Mouse (Mus musculus): ENCODE data around the gene Zfp990.
"Not testable (repeated sequence)": the region's sequence is repeated elsewhere in the genome, so short reads cannot be mapped to it uniquely, and the experiment has no call there.

Gene Zfp990

GRCm38 (mm10) chr4:145510459-145510858 is at the start of gene Zfp990:
Gene Zfp990, plus strand, starts transcription at chr4:145510759.
- in situ Hi-C loops (cut with MboI; ENCODE audit: low sequenced_read_pairs) = not testable (repeated sequence)

- in situ Hi-C loops (cut with MboI; ENCODE audit: low sequenced_read_pairs) = not testable (repeated sequence)
Observed at GRCm38 (mm10) chr4:145463553-145464253, 46.9 kb upstream of the Zfp990 start.

- in situ Hi-C loops (cut with MboI; ENCODE audit: low sequenced_read_pairs) = no loop called here
Observed at GRCm38 (mm10) chr4:145478128-145478527, 32.4 kb upstream of the Zfp990 start.

GRCm38 (mm10) chr4:145480699-145481098 is 29.9 kb upstream of the Zfp990 start:
- in situ Hi-C loops (cut with MboI; ENCODE audit: low sequenced_read_pairs) = not testable (repeated sequence)

GRCm38 (mm10) chr4:145489396-145489795 is 21.2 kb upstream of the Zfp990 start:
- in situ Hi-C loops (cut with MboI; ENCODE audit: low sequenced_read_pairs) = no loop called here

- in situ Hi-C loops (cut with MboI; ENCODE audit: low sequenced_read_pairs) = no loop called here
Observed at GRCm38 (mm10) chr4:145492132-145492531, 18.4 kb upstream of the Zfp990 start.

- in situ Hi-C loops (cut with MboI; ENCODE audit: low sequenced_read_pairs) = not testable (repeated sequence)
Observed at GRCm38 (mm10) chr4:145493316-145493715, 17.2 kb upstream of the Zfp990 start.

DNA sequence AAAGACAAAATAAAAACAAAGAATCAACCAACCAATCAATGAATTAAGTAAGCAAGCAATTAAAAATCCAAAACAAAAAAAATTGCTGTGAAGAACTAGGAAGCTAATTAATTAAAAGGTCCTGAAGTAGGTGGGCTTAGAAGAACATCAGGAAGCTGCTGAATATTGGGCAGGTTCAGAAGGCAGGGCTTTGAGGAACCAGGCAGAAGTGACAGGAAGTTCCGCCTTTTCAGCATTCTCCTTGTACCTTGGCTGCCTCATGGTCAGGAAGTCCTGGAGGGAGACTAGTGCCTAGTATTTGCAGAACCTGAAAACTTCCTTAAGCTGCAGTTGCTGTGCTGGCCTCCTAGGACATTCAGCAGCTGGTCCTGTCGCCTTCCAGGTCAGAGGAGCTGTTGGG is 4.1 kb downstream of the Zfp990 start:
- in situ Hi-C loops (cut with MboI; ENCODE audit: low sequenced_read_pairs) = not testable (repeated sequence)

GRCm38 (mm10) chr4:145515776-145516565 is 5.4 kb downstream of the Zfp990 start:
- in situ Hi-C loops (cut with MboI; ENCODE audit: low sequenced_read_pairs) = not testable (repeated sequence)

GRCm38 (mm10) chr4:145517391-145517790 is 6.8 kb downstream of the Zfp990 start:
- in situ Hi-C loops (cut with MboI; ENCODE audit: low sequenced_read_pairs) = not testable (repeated sequence)

DNA sequence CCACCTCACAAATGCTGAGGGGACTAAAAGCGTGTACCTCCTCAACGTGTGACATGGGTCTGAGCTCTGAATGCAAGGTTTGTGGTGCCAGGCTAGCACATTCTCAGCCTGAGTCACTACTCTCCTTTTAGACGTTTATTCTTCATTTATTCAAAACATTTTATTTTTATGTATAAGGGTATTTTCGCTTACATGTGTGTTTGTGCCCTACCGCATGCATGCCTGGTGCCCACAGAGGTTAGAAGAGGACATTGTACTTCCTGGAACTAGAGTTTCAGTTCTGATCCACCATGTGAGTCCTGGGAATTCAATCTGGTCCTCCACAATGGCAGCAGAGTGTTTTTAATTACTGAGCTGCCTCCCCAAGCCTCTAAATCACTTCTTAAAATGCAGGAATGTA is 33.3 kb downstream of the Zfp990 start:
- in situ Hi-C loops (cut with MboI; ENCODE audit: low sequenced_read_pairs) = loop anchor here (25.0 kb wide), 1 partner anchor 1793 kb away; no protein-coding TSS in a partner anchor

GRCm38 (mm10) chr4:145545106-145545505 is 34.5 kb downstream of the Zfp990 start:
- in situ Hi-C loops (cut with MboI; ENCODE audit: low sequenced_read_pairs) = loop anchor here (25.0 kb wide), 1 partner anchor 1792 kb away; no protein-coding TSS in a partner anchor

DNA sequence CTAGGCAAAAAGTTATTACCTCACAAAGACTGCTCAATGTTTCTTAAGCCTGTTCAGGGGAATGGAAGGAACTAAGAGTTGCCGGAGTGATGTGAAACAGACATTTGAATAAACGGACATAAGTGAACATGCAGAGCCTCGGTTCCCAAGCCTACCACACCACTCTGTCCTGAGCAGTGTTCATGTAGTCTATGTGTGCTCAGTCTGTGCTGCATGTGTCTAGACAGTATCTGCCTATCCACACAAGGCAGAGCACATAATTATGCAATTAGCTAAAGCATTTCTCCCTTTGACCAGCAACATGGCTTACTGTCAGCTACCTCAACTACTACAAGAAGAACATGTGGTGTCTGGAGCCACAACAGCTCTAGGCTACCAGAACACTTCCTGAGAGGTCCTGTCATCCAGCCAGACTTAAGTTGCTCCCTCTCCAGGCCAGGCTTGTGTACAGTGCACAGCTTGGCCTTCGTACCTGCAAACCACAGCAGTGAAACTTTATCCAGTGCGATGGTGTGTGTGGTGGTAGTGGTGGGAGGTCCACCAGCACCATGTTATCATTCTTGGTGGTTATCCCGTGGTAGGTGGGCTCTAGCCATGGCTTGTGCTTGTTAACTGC is 35.3 kb downstream of the Zfp990 start:
- in situ Hi-C loops (cut with MboI; ENCODE audit: low sequenced_read_pairs) = loop anchor here (25.0 kb wide), 1 partner anchor 1791 kb away; no protein-coding TSS in a partner anchor

GRCm38 (mm10) chr4:145546477-145546876 is 35.9 kb downstream of the Zfp990 start:
- in situ Hi-C loops (cut with MboI; ENCODE audit: low sequenced_read_pairs) = loop anchor here (25.0 kb wide), 1 partner anchor 1791 kb away; no protein-coding TSS in a partner anchor

DNA sequence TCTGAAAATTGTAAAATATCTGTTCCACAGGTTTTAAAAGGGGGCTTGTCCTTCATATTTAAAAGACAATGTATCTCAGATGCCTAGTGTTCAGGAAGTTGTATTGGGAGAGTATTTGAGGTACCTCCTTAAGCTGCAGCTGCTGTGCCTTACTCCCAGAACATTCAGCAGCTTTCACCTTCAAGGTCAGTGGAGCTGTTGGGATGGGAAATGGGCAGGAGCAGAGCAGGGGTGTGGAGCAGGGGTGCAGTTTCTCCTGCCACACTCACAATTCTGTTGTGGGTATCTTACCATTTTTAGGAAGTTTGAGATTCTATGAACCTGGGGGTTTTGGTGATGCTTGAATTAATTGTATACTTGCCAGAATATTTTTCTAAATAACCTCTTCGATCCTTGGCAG is 46.1 kb downstream of the Zfp990 start:
- in situ Hi-C loops (cut with MboI; ENCODE audit: low sequenced_read_pairs) = loop anchor here (5.0 kb wide), 1 partner anchor 1961 kb away; no protein-coding TSS in a partner anchor

DNA sequence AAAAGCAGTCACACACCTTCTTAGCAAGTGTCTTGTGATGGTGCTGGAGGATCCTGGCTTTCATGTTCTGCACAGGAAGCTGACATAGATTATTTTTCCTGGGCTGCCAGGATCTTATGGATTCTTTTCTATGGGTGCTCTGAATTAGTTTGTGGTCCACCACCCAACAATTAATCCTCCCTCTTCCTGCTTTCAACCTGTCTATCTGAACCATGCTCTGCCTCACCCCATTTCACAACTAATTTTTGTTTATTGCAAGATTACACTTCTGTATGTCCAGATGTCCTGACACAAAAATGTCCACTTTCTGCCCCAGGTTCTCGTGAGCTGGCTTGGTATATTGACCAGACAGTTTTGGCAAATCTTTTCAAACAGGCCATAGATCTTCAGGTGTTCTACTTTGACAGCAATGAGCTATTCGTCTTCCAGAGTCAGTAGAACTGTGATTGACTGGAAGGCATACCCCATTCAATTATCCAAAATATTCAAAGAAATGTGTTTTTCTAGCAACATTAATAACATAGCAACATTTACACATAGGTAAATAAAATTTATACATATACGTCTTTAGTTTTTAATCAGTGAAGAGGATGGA is 49.0 kb downstream of the Zfp990 start:
- in situ Hi-C loops (cut with MboI; ENCODE audit: low sequenced_read_pairs) = loop anchor here (5.0 kb wide), 1 partner anchor 1958 kb away; no protein-coding TSS in a partner anchor

DNA sequence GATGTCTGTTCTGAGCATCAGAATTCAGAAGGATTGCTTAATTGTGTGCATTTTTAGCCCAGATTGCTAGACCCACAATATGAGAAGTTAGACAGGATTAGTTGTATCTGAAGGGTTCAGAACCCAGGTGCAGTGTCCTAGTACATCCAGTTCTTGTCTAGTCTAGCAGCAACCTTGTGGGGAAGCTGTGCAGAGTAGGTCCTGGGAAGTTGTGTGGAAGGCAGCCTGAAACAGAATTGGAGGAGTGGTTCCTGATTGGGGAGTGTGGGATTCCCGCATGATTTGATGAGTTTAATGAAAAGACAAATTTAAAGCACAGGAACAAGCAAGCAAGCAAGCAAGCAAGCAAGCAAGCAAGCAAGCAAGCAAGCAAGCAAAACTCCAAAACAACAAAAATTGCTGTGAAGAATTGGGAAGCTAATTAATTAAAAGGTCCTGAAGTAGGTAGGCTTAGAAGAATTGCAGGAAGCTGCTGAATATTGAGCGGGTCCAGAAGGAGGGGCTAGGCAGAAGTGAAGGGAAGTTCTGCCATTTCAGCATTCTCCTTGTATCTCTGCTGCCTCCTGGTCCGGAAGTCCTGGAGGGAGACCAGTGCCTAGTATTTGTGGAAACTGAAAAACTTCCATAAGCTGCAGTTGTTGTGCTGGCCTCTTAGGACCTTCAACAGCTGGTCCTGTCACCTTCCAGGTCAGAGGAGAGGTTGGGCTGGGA is 53.7 kb downstream of the Zfp990 start:
- in situ Hi-C loops (cut with MboI; ENCODE audit: low sequenced_read_pairs) = no loop called here

DNA sequence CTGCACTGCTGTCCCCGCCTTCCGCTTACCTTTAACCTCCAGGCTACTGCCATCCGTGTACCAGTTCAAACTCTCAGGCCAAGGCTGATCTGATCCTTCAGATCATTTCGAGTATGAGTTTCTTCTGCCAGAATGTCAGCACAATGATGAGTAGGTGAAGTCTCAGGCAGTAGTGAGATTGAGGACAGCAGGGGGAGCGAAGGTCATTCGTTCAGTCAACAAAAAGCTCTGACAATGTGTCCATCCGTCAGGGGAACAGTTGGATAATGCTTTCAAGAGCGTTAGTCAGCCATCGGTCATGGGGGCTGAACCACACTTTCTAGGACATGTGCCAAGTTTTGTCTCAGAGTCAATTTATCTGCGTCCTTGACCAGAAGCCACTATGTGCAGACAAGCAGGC is 59.9 kb downstream of the Zfp990 start:
- in situ Hi-C loops (cut with MboI; ENCODE audit: low sequenced_read_pairs) = not testable (repeated sequence)

GRCm38 (mm10) chr4:145576623-145577022 is 66.1 kb downstream of the Zfp990 start:
- in situ Hi-C loops (cut with MboI; ENCODE audit: low sequenced_read_pairs) = not testable (repeated sequence)

GRCm38 (mm10) chr4:145580333-145580732 is 69.8 kb downstream of the Zfp990 start:
- in situ Hi-C loops (cut with MboI; ENCODE audit: low sequenced_read_pairs) = loop anchor here (5.0 kb wide), 1 partner anchor 173 kb away; no protein-coding TSS in a partner anchor

Measured in CH12F3 (cell line).